ENCODE assay signal across 8 mouse cellular contexts in the genomic region with DNA sequence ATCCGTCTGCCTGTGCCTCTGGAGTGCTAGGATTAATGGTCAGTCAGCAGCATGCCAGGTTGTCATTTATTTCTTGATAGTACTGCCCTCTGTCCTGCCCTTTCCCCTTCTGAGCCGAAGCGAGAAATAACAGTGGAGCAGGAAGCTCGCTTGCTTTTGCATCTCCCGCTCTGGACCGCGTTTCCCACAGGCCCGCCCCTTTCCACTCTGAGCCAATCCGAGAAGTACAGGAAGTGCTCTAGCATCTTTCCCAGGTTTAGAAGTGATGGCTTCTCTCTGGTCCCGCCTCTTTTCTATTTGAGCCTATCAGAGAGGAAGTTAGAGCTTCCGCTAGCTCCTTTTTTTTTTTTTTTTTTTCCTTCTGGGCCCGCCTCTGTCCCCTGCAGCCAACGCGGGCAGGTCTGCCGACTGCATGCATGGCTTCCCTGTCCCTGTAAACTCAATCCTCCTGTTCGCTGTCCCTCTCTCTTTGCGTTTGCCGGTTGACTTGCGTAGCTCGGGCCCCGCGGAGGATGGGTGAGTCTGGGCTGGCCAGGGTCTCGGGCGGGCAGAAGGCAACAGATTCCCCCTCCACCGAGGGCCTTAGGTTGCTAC. TPM values are rescaled to one million over a fixed set of nuclear protein-coding genes. Genes with fewer than 3 reads are reported as not detected.
A peak's percentile ranks its signal among the peaks of the same experiment; 100 is the strongest.
DNase-seq lines count a peak whose midpoint lies in the region; ATAC-seq lines count a peak whose summit lies in the region.

No protein-coding gene starts in this region.

- peak overlapping the region; percentile 67 for H3K27ac ChIP-seq in intestine, embryonic 14.5 days (ENCODE audit: low read depth)

- WGBS in intestine, embryonic 14.5 days, result under 1% methylated on average over 25 of the region's 25 CpGs

- H3K27me3 ChIP-seq in intestine, embryonic 14.5 days (replicated peaks; ENCODE audit: control insufficient read depth, insufficient read depth, low read length), result no peaks in the 10 kb centered on the region

- peak overlapping the region; percentile 50 for H3K9ac ChIP-seq in intestine, embryonic 14.5 days (ENCODE audit: low read length)

- DNase-seq in adrenal gland, adult 18-20 months (ENCODE audit: low spot score in 2 of 2), result peak; percentile 80 to 84
- peak; percentile 96 for DNase-seq in embryo, embryonic 11 days
- peak; percentile 94 for DNase-seq in gastrocnemius, postnatal 25 days
- DNase-seq in intestine, embryonic 14.5 days (ENCODE audit: low spot score), result peak; percentile 94
- peak; percentile 93 to 97 for DNase-seq in left cerebral cortex, postnatal 14 days (ENCODE audit: low spot score in 2 of 2)
- DNase-seq in mesoderm, embryonic 11.5 days (ENCODE audit: low read depth, low spot score), result peak; percentile 96
- peak; percentile 88 to 94 for DNase-seq in right cerebral cortex, postnatal 36 days (ENCODE audit: low spot score in 2 of 2)
- DNase-seq in yolk sac, embryonic 10.5 days (ENCODE audit: low spot score), result peak; percentile 96

- intact Hi-C loops in left cerebral cortex, postnatal 14 days (cut with DNase I), result loop anchor here (10.0 kb wide), 1 partner anchor 232 kb away; a partner anchor contains a TSS

- H3K9me3 ChIP-seq in intestine, embryonic 14.5 days (ENCODE audit: control insufficient read depth, low read length), result no peaks in the 10 kb centered on the region

- peak overlapping the region; percentile 80 for H3K4me2 ChIP-seq in intestine, embryonic 14.5 days (ENCODE audit: low read length)

- ATAC-seq in intestine, embryonic 14.5 days (replicated peaks; ENCODE audit: low FRiP score, low TSS enrichment, low read depth), result peak; percentile 86

- H3K4me3 ChIP-seq in intestine, embryonic 14.5 days (ENCODE audit: low read depth, low read length), result peak overlapping the region; percentile 50

- peaks cover 21% of the 10 kb centered on the region for H3K36me3 ChIP-seq in intestine, embryonic 14.5 days (ENCODE audit: control insufficient read depth, insufficient read depth, low read length)

- peaks cover 8% of the 10 kb centered on the region; the same call in 1 of the 2 replicates for H3K4me1 ChIP-seq in intestine, embryonic 14.5 days (replicated peaks; ENCODE audit: control insufficient read depth, insufficient read depth, low read length)

RNA-seq across cellular contexts. Expression of a gene that starts 1.4 kb away (rescaled TPM):
- total RNA-seq in adrenal gland, adult 18-20 months (2021), result 10 to 100 TPM; 21.1 to 27.8 TPM
- total RNA-seq in gastrocnemius, postnatal 25 days (2021), result 1 to 10 TPM; 8.7 to 8.8 TPM
- 31.5 and 32.4 TPM in 2 replicates for polyA plus RNA-seq in intestine, embryonic 14.5 days (2014; fragmentation: Nextera tagmentation; extraction: Ambion mirVana)
- 10 to 100 TPM; 15.2 to 17.2 TPM for total RNA-seq in left cerebral cortex, postnatal 14 days (2021)

RNA-seq across cellular contexts. Expression of a gene that starts 1.4 kb away (rescaled TPM):
- 100 to 1,000 TPM; 119 to 126 TPM for total RNA-seq in adrenal gland, adult 18-20 months (2021)
- 10 to 100 TPM; 25.5 to 25.6 TPM for total RNA-seq in gastrocnemius, postnatal 25 days (2021)
- 60.3 and 60.5 TPM in 2 replicates for polyA plus RNA-seq in intestine, embryonic 14.5 days (2014; fragmentation: Nextera tagmentation; extraction: Ambion mirVana)
- total RNA-seq in left cerebral cortex, postnatal 14 days (2021), result 10 to 100 TPM; 61.0 to 61.4 TPM

RNA-seq across cellular contexts. Expression of a gene that starts 39.9 kb away (rescaled TPM):
- total RNA-seq in adrenal gland, adult 18-20 months (2021), result 10 to 100 TPM; 57.9 to 75.8 TPM
- 10 to 100 TPM; 36.0 to 40.1 TPM for total RNA-seq in gastrocnemius, postnatal 25 days (2021)
- polyA plus RNA-seq in intestine, embryonic 14.5 days (2014; fragmentation: Nextera tagmentation; extraction: Ambion mirVana), result 40.6 and 45.5 TPM in 2 replicates
- total RNA-seq in left cerebral cortex, postnatal 14 days (2021), result 10 to 100 TPM; 35.4 to 46.8 TPM

Comparison
In these comparisons a context has a peak if more than half of its experiments do, and no peak if none do; other contexts are left out.
1. Peak in every context shown above with its lines: DNase-seq, ATAC-seq, H3K4me3 ChIP-seq and H3K27ac ChIP-seq.